ENCODE assay signal across 24 mouse cellular contexts in genomic region chr19:25299852-25300670, GRCm38 (mm10).
DNase-seq lines count a peak whose midpoint lies in the region; ATAC-seq lines count a peak whose summit lies in the region.
"Had no signal": no experiment of that assay in that cellular context is flagged by ENCODE, and none has a peak within 500 bp of the region (broad histone marks: within the 10 kb centered on the region; RNA-seq: fewer than 3 reads in every experiment).

No protein-coding gene starts in this region.

- H3K27me3 ChIP-seq in embryonic facial prominence, embryonic 14.5 days (replicated peaks; ENCODE audit: control insufficient read depth, insufficient read depth, low read length) = no peaks in the 10 kb centered on the region
- no peaks in the 10 kb centered on the region for H3K27me3 ChIP-seq in embryonic facial prominence, embryonic 10.5 days (replicated peaks; ENCODE audit: low read depth, poor library complexity, severe bottlenecking)
- no peaks in the 10 kb centered on the region for H3K27me3 ChIP-seq in kidney, embryonic 16.5 days (ENCODE audit: insufficient read depth, low read length)
- H3K27me3 ChIP-seq: embryonic facial prominence, embryonic 15.5 days; limb, embryonic 15.5 days; midbrain, embryonic 13.5 days; stomach, embryonic 15.5 days had no signal

- H3K4me2 ChIP-seq in embryonic facial prominence, embryonic 14.5 days (ENCODE audit: low read depth, low read length) = no peak overlapping the region
- H3K4me2 ChIP-seq in kidney, embryonic 16.5 days (replicated peaks; ENCODE audit: low read depth, low read length) = no peak overlapping the region
- H3K4me2 ChIP-seq: embryonic facial prominence, embryonic 15.5 days; hindbrain, embryonic 14.5 days; limb, embryonic 15.5 days; lung, embryonic 14.5 days; midbrain, embryonic 13.5 days; stomach, embryonic 15.5 days had no signal

- H3K4me3 ChIP-seq in embryonic facial prominence, embryonic 14.5 days (ENCODE audit: low read depth, low read length) = no peak overlapping the region
- H3K4me3 ChIP-seq in embryonic facial prominence, embryonic 10.5 days = no peak overlapping the region
- no peak overlapping the region for H3K4me3 ChIP-seq in kidney, embryonic 16.5 days (ENCODE audit: low read length)
- H3K4me3 ChIP-seq: embryonic facial prominence, embryonic 15.5 days; left cerebral cortex, adult 2 months; limb, embryonic 15.5 days; megakaryocyte, embryonic 14.5 days; midbrain, embryonic 13.5 days; stomach, embryonic 15.5 days had no signal

- no peak overlapping the region for H3K9ac ChIP-seq in embryonic facial prominence, embryonic 14.5 days (ENCODE audit: low read depth, low read length)
- no peak overlapping the region for H3K9ac ChIP-seq in kidney, embryonic 16.5 days (replicated peaks; ENCODE audit: low read length)
- H3K9ac ChIP-seq: embryonic facial prominence, embryonic 15.5 days; forebrain, postnatal 0 days; hindbrain, embryonic 14.5 days; limb, embryonic 15.5 days; lung, embryonic 14.5 days; midbrain, embryonic 13.5 days; stomach, embryonic 15.5 days had no signal

- 79% methylated on average over 14 of the region's 14 CpGs for WGBS in embryonic facial prominence, embryonic 14.5 days
- WGBS in embryonic facial prominence, embryonic 10.5 days = 87% methylated on average over 14 of the region's 14 CpGs
- 68% methylated on average over 14 of the region's 14 CpGs for WGBS in kidney, embryonic 16.5 days

- no peak overlapping the region for H3K27ac ChIP-seq in embryonic facial prominence, embryonic 14.5 days (replicated peaks; ENCODE audit: low read depth, low read length)
- no peak overlapping the region for H3K27ac ChIP-seq in embryonic facial prominence, embryonic 10.5 days (replicated peaks)
- no peak overlapping the region for H3K27ac ChIP-seq in kidney, embryonic 16.5 days (ENCODE audit: low read length)
- H3K27ac ChIP-seq: embryonic facial prominence, embryonic 15.5 days; hindbrain, embryonic 14.5 days; left cerebral cortex, adult 2 months; limb, embryonic 15.5 days; midbrain, embryonic 13.5 days; stomach, embryonic 15.5 days had no signal

- no peaks in the 10 kb centered on the region for H3K36me3 ChIP-seq in embryonic facial prominence, embryonic 14.5 days (ENCODE audit: control insufficient read depth, insufficient read depth, low read length)
- no peaks in the 10 kb centered on the region for H3K36me3 ChIP-seq in embryonic facial prominence, embryonic 10.5 days (replicated peaks)
- no peaks in the 10 kb centered on the region for H3K36me3 ChIP-seq in kidney, embryonic 16.5 days (ENCODE audit: insufficient read depth, low read length)
- H3K36me3 ChIP-seq: embryonic facial prominence, embryonic 15.5 days; limb, embryonic 15.5 days; midbrain, embryonic 13.5 days; stomach, embryonic 15.5 days had no signal

- no peaks in the 10 kb centered on the region for H3K4me1 ChIP-seq in embryonic facial prominence, embryonic 14.5 days (ENCODE audit: control insufficient read depth, insufficient read depth, low read length)
- H3K4me1 ChIP-seq in embryonic facial prominence, embryonic 10.5 days = peaks cover 5% of the 10 kb centered on the region; the same call in 1 of the 2 replicates
- H3K4me1 ChIP-seq in kidney, embryonic 16.5 days (ENCODE audit: insufficient read depth, low read length) = peaks cover 6% of the 10 kb centered on the region; the same call in 1 of the 2 replicates
- H3K4me1 ChIP-seq: embryonic facial prominence, embryonic 15.5 days; limb, embryonic 15.5 days; megakaryocyte, embryonic 14.5 days; midbrain, embryonic 13.5 days; stomach, embryonic 15.5 days had no signal

- DNase-seq in embryonic facial prominence, embryonic 14.5 days (ENCODE audit: low spot score) = peak; percentile 29
- DNase-seq in embryonic facial prominence, embryonic 10.5 days (ENCODE audit: low spot score) = no peak
- DNase-seq in kidney, postnatal 36 days = no peak
- DNase-seq in retina, postnatal 1 day = peak; percentile 28
- DNase-seq in retina, embryonic 14.5 days (ENCODE audit: low spot score) = no peak
- DNase-seq in testis, postnatal 14 days (ENCODE audit: low spot score) = peak; percentile 73
- no peak for DNase-seq in right cerebral cortex, postnatal 4 days
- DNase-seq: adrenal gland, postnatal 10 days; cerebellum, adult 8-10 months; cerebellum, postnatal 36 days; embryo, embryonic 11 days; forebrain, postnatal 0 days; gastrocnemius, postnatal 25 days; kidney, adult 11 months; left cerebral cortex, postnatal 4 days; lung, embryonic 14.5 days had no signal

- ATAC-seq in embryonic facial prominence, embryonic 14.5 days (ENCODE audit: low read depth) = no peak
- ATAC-seq in kidney, embryonic 16.5 days (ENCODE audit: low FRiP score, low TSS enrichment) = peak; percentile 63; the same call in 1 of the 2 replicates
- ATAC-seq: forebrain, postnatal 0 days; midbrain, embryonic 13.5 days had no signal

- no peaks in the 10 kb centered on the region for H3K9me3 ChIP-seq in embryonic facial prominence, embryonic 14.5 days (ENCODE audit: control insufficient read depth, low read length)
- H3K9me3 ChIP-seq in embryonic facial prominence, embryonic 10.5 days = no peaks in the 10 kb centered on the region
- no peaks in the 10 kb centered on the region for H3K9me3 ChIP-seq in kidney, embryonic 16.5 days (ENCODE audit: low read length)
- H3K9me3 ChIP-seq: embryonic facial prominence, embryonic 15.5 days; limb, embryonic 15.5 days; megakaryocyte, embryonic 14.5 days; midbrain, embryonic 13.5 days; stomach, embryonic 15.5 days had no signal

Comparison
In these comparisons a context has a peak if more than half of its experiments do, and no peak if none do; other contexts are left out.
1. DNase-seq: peak in embryonic facial prominence, embryonic 14.5 days (single experiment), retina, postnatal 1 day (single experiment) and testis, postnatal 14 days (single experiment); none in embryonic facial prominence, embryonic 10.5 days (single experiment), kidney, postnatal 36 days (0 of 2), retina, embryonic 14.5 days (single experiment) and right cerebral cortex, postnatal 4 days (single experiment).